Mouse (Mus musculus) midbrain, embryonic 16.5 days (tissue): ENCODE measurements at regions not wholly inside any gene's neighbourhood (a gene's known extent, or its start where the extent isn't known, plus 50 kb on each side); places are given as distances from the start of the nearest gene placed in this dataset.

Experiments
- ATAC-seq: fragments of 200-750 bp; cut with Nextera tagmentation; 2 replicates; pipeline ENCODE4 v1.8.0; 2017; ENCODE audit warnings: moderate TSS enrichment
- H3K27ac ChIP-seq: fragments of 300-500 bp; sonication (generic); 2 replicates; pipeline ENCODE4 v1.5.1; 2014; ENCODE audit warnings: mild to moderate bottlenecking, low read length, mixed read lengths
- H3K27me3 ChIP-seq: fragments of 300-500 bp; sonication (generic); 2 replicates; pipeline ENCODE4 v1.6.1; 2014; ENCODE audit warnings: low read depth, low read length, mixed read lengths; ENCODE audit not compliant: control insufficient read depth, insufficient read depth
- H3K36me3 ChIP-seq: fragments of 300-500 bp; sonication (generic); 2 replicates; pipeline ENCODE4 v1.6.1; 2014; ENCODE audit warnings: mild to moderate bottlenecking, low read length, moderate library complexity, mixed read lengths; ENCODE audit not compliant: control insufficient read depth, insufficient read depth
- H3K4me1 ChIP-seq: fragments of 300-500 bp; sonication (generic); 2 replicates; pipeline ENCODE4 v1.6.1; 2014; ENCODE audit warnings: mild to moderate bottlenecking, low read length, mixed read lengths; ENCODE audit not compliant: control insufficient read depth, insufficient read depth
- H3K4me2 ChIP-seq: fragments of 300-500 bp; sonication (generic); 2 replicates; pipeline ENCODE4 v1.6.1; 2014; ENCODE audit warnings: mild to moderate bottlenecking, low read length, mixed read lengths
- H3K4me3 ChIP-seq: fragments of 300-500 bp; sonication (generic); 2 replicates; pipeline ENCODE4 v1.5.1; 2014; ENCODE audit warnings: low read depth, mild to moderate bottlenecking, low read length, moderate library complexity, mixed read lengths
- H3K9ac ChIP-seq: fragments of 300-500 bp; sonication (generic); 2 replicates; pipeline ENCODE4 v1.6.1; 2014; ENCODE audit warnings: low read depth, low read length, mixed read lengths
- H3K9me3 ChIP-seq: fragments of 300-500 bp; sonication (generic); replicated peaks from 2 replicates; pipeline ENCODE4 v1.6.1; 2014; ENCODE audit warnings: mild to moderate bottlenecking, low read length, mixed read lengths; ENCODE audit not compliant: control insufficient read depth, poor library complexity, severe bottlenecking
- WGBS: fragments of 180-500 bp; shearing (Covaris S2); extraction: QIAGEN DNeasy Blood & Tissue Kit; methylation state at CpG from one replicate; pipeline ENCODE4 v1.1.7; 2014; 5-methylcytosine and 5-hydroxymethylcytosine counted together

DNA sequence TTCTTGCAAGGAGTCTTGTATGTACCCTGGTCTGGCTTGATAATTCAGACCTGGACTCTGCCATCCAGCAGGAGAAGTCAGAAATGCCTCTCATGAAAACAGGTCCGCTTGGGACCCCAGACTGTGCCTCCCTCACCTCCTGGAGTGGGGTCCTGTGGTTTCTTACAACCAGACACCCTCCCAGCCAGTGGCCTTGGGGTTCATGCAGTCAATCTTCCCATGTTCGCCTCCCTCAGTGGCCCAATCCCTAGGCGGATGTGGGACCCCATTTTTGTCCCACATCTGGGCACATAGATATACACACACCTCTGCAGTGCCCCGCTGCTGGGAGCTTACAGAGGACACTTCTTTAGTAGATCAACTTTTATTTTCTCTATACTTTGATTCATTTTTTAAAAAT, 217.7 kb downstream of the Lrfn2 start:
- Histone ChIP-seq H3K4me2 (no peak overlapping the region), H3K27ac (no peak overlapping the region), H3K27me3 (no peaks in the 10 kb centered on the region), H3K9me3 (no peaks in the 10 kb centered on the region), H3K9ac (no peak overlapping the region), H3K4me1 (no peaks in the 10 kb centered on the region), H3K4me3 (no peak overlapping the region), H3K36me3 (no peaks in the 10 kb centered on the region)
- no peak for ATAC-seq
- 84% methylated on average over 4 of the region's 4 CpGs for WGBS

DNA sequence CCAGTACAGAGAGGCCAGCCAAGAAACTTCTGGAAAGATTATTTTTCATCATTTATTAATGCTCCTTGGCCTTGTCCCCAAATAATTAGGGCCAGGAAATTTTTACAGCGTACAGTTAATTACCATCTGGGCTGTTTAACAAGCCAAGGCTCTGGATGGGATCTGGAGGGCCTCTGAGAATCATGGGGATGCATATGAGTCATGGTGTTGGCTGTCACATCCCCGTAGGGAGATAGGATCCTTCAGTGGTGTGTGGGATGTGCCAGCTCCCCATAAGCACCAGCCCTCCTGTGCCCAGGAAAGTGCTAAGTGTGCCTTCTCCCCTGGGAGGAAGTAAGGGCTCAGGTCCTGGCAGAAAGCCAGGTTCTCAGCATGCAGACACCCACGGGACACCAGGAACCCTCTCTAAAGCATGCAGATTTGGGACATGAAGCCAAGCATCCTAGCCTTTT, 218.8 kb downstream of the Lrfn2 start:
- Histone ChIP-seq H3K9me3 (no peaks in the 10 kb centered on the region), H3K27ac (no peak overlapping the region), H3K9ac (no peak overlapping the region), H3K4me2 (no peak overlapping the region), H3K27me3 (no peaks in the 10 kb centered on the region), H3K4me3 (no peak overlapping the region), H3K36me3 (no peaks in the 10 kb centered on the region), H3K4me1 (no peaks in the 10 kb centered on the region)
- no peak for ATAC-seq
- WGBS: 76% methylated on average over 3 of the region's 3 CpGs

DNA sequence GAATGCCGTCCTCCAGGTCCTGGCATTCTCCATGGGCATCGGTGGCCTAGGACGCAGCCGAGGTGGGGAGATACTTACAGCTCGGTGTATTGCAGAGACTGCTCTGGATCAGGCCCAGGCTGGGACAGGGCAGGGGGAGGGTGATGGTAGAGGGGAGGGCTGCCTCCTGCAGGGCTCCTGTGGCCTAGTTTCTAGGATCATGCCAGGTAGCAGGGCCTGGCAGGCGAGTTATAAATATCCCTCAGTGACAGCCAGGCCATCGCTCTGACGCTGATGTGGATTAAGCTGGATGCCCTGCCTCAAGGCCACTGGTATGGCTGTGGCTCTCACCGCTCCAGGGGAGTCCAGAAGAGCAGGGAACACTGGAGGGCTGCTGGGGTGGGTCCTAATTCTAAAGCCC, 221.8 kb downstream of the Lrfn2 start:
- 84% methylated on average over 9 of the region's 9 CpGs for WGBS
- no peak for ATAC-seq
- no peak overlapping the region for H3K4me3 ChIP-seq
- H3K27me3 ChIP-seq: no peaks in the 10 kb centered on the region
- H3K4me2 ChIP-seq: no peak overlapping the region
- H3K36me3 ChIP-seq: no peaks in the 10 kb centered on the region
- H3K9me3 ChIP-seq: no peaks in the 10 kb centered on the region
- H3K9ac ChIP-seq: no peak overlapping the region
- no peaks in the 10 kb centered on the region for H3K4me1 ChIP-seq
- no peak overlapping the region for H3K27ac ChIP-seq

DNA sequence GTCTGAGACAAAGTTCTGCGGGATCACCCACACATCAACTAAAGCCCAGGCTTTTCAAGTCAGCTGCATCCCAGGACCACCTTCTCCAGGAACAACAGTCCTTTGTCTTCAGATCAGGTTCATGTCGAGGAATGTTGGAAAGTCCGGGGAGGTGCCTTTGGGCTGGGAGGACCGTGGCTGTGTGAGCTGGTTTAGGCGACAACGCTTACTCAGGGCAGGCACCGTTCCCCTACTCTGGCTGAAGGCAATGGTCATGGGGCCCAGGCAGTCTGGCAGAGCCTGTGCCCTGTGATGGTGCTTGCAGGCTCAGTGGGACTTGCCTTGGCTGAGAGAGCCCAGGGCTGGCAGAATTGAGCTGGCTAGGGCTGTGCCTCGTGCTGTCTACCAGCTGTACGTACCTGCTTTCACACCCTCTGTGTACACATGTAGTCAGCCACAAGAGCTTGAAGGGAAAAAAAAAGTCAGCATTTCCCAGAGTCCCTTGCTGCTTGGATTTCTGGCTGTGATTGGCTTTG, 222.9 kb downstream of the Lrfn2 start:
- no peaks in the 10 kb centered on the region for H3K4me1 ChIP-seq
- no peaks in the 10 kb centered on the region for H3K36me3 ChIP-seq
- no peak overlapping the region for H3K4me2 ChIP-seq
- no peak overlapping the region for H3K27ac ChIP-seq
- H3K27me3 ChIP-seq: no peaks in the 10 kb centered on the region
- H3K9me3 ChIP-seq: no peaks in the 10 kb centered on the region
- WGBS: 80% methylated on average over 9 of the region's 9 CpGs
- no peak for ATAC-seq
- no peak overlapping the region for H3K4me3 ChIP-seq
- H3K9ac ChIP-seq: no peak overlapping the region

DNA sequence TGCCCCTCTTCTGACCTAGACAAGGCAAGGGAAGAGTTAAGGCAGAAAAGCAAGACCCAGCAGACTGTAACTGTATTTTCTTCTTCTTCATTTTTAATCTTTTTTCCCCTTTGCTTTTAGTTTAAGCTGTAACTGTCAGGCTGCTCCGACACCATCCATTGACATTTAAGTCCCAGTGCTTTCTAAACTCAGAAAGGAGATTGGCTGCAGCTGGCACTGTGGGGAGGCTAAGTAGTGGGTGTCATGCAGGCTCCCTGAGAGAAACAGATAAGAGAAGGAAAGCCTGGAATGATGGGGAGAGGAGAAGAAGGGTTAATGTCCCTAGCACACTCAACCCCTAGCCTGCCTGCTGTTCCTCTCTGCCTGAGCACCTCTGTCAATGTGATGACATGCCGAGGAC, 225.4 kb downstream of the Lrfn2 start:
- Histone ChIP-seq H3K4me2 (no peak overlapping the region), H3K27ac (no peak overlapping the region), H3K4me3 (no peak overlapping the region), H3K9me3 (no peaks in the 10 kb centered on the region), H3K27me3 (no peaks in the 10 kb centered on the region), H3K36me3 (no peaks in the 10 kb centered on the region), H3K9ac (no peak overlapping the region), H3K4me1 (no peaks in the 10 kb centered on the region)
- 60% methylated on average over 2 of the region's 2 CpGs for WGBS
- no peak; the same call in 1 of the 2 replicates for ATAC-seq

DNA sequence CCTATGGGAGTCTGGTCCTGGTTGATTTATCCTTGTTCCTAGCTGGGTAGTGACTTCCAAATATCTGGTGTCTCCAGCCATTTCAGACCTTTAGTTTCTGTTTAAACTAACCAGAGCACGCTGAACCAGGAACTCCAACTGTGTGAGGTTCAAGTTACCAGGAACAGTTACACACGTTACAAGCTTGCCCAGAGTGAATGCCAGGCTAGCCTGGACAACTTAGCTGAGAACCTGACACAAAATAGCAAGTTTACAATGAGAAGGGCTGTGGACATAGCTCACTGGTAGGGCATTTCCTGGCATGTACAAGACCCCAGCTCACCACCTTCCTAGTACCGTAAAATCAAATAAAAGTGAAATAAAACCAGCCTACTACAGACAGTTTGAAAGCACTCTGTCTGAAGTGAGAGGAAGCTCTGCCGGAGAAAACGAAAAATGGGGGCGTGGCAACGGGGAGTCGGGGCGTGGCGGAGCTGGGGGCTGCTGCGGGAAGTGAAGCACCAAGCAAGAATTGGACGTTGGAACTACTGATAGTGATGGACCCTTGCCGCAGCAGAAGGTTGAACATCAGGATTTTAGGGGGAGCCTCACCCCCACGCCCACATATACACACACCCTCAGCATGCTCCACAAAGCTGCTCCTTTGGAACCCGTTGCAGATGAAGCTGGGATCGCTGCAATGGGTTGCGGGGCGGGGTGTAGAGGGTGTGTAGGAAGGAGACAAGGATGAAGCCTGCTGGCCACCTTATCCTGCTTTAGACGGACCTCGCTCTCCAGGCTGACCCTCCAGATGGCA, 239.3 kb downstream of the Lrfn2 start:
- H3K4me3 ChIP-seq: peak overlapping the region; percentile 34
- peaks cover 6% of the 10 kb centered on the region; the same call in 1 of the 2 replicates for H3K4me1 ChIP-seq
- H3K27ac ChIP-seq: no peak overlapping the region
- H3K9me3 ChIP-seq: no peaks in the 10 kb centered on the region
- H3K36me3 ChIP-seq: no peaks in the 10 kb centered on the region
- peak overlapping the region; percentile 21 for H3K9ac ChIP-seq
- no peak for ATAC-seq
- peaks cover 3% of the 10 kb centered on the region; the same call in 1 of the 2 replicates for H3K27me3 ChIP-seq
- H3K4me2 ChIP-seq: peak overlapping the region; percentile 58
- WGBS: 6% methylated on average over 20 of the region's 20 CpGs

DNA sequence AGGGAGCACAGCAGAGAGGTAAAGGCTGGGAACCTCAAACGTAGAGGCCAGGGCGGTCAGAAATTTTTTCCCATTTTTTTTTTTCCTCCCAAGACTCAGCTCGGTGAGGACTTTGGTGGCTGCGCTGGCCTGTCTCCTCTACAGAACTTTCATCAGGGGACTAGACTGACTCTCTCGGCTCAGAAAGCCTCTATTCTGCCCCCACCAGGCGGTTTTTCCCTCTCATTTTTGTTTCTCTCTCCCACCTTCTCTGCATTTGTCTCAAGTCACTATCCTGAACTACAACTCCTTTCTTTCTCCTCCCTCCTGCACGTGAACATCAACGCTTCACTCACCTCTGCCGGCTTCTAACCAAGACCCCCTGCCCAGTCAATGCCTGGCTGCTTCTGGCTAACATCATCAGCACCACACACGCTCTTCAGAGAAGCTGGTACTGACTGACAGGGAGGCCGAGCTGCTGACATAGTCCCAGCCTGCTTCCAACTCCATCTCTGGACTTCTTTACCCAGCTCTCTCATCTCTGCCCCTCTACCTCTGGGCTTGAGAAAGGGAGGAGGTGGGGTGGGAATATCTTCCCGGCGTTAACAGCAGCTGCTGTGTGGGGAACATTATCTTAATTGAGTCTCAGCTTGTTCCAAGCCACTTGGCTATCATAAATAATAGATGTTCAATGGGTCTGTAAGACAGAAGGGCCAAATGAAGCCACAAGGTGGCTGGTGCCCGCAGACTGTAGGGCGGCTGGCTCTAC, 240.0 kb downstream of the Lrfn2 start:
- no peaks in the 10 kb centered on the region for H3K9me3 ChIP-seq
- H3K4me3 ChIP-seq: peak overlapping the region; percentile 34
- H3K4me1 ChIP-seq: peaks cover 6% of the 10 kb centered on the region; the same call in 1 of the 2 replicates
- H3K27me3 ChIP-seq: peaks cover 3% of the 10 kb centered on the region; the same call in 1 of the 2 replicates
- peak; percentile 56; the same call in 1 of the 2 replicates for ATAC-seq
- peak overlapping the region; percentile 58 for H3K4me2 ChIP-seq
- 9% methylated on average over 15 of the region's 15 CpGs for WGBS
- H3K9ac ChIP-seq: peak overlapping the region; percentile 21
- no peak overlapping the region for H3K27ac ChIP-seq
- no peaks in the 10 kb centered on the region for H3K36me3 ChIP-seq

DNA sequence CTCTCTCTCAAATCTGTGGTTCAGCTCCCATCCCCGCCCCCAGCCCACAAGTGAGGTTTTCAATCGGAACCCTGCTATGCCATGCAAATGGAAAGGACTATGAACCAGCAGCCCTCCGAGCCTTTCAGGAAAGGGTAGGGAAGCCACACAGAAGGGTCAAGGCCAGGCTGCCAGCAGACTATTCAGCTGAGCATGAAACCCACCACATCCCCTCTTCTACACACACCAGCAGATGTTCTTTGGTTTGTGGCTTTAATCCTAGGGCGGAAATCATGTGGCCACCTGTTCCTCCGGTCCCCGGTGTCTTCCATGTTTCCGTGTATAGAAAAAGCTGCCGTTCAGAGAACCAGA, 240.6 kb downstream of the Lrfn2 start:
- Histone ChIP-seq H3K4me1 (peaks cover 6% of the 10 kb centered on the region; the same call in 1 of the 2 replicates), H3K9ac (no peak overlapping the region), H3K4me2 (no peak overlapping the region; the same call in 1 of the 2 replicates), H3K36me3 (no peaks in the 10 kb centered on the region), H3K27ac (no peak overlapping the region), H3K9me3 (no peaks in the 10 kb centered on the region), H3K27me3 (peaks cover 3% of the 10 kb centered on the region; the same call in 1 of the 2 replicates), H3K4me3 (no peak overlapping the region)
- WGBS: 45% methylated on average over 8 of the region's 8 CpGs
- peak; percentile 40; the same call in 1 of the 2 replicates for ATAC-seq
